Mouse (Mus musculus): ENCODE data around the gene Npepps. TPM values are rescaled to one million over a fixed set of nuclear protein-coding genes. Genes with fewer than 3 reads are reported as not detected.
A peak's percentile ranks its signal among the peaks of the same experiment; 100 is the strongest.
"Not testable (repeated sequence)": the region's sequence is repeated elsewhere in the genome, so short reads cannot be mapped to it uniquely, and the experiment has no call there.

Npepps gene
- polyA plus RNA-seq (2014; fragmentation: Nextera tagmentation; extraction: Ambion mirVana) = 92.6 and 101 TPM in 2 replicates

DNA sequence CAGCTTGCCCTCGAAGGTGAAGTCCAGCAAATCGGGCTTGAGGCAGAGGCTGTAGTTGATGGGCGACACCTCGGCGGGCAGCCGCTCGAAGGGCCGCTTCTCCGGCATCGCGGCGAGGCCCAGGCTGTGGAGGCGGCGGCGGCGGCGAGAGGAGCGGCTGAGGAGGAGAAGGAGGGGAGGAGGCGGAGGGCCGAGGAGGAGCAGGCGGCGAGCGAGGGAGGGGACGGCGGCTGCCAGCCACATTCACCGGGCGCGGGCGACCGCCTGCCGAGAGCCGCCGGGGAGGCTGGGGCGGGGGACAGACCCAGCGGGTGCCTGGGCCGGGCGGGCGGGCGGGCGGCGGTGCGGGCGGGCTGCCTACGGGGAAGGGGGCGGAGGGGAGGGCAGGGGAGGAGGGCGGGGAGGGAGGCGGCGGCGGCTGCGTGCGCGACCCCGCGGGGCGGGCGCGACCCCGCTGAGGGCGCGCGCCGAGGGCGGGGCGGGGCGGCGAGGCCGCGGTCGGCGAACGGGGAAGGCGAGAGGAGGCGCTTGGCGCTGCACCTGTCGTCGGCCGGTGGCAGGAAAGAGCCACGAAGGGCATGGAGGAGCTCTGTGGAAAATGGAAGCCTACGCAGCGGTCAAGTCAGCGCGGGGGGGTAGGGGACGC is at the start of gene Npepps:
Gene Npepps (minus strand): TSS at position 423 of the 646 bp plus-strand sequence.
- H3K9ac ChIP-seq (ENCODE audit: low read length) = peak within 1 kb of the TSS; percentile 98
- ATAC-seq (ENCODE audit: low FRiP score) = peak; percentile 75
- peak within 1 kb of the TSS; percentile 99 for H3K4me3 ChIP-seq (ENCODE audit: low read depth, low read length)
- H3K36me3 ChIP-seq (ENCODE audit: control insufficient read depth, insufficient read depth, low read length) = no peaks in the 10 kb centered on the region
- H3K27me3 ChIP-seq (ENCODE audit: control insufficient read depth, insufficient read depth, low read length) = no peaks in the 10 kb centered on the region
- DNase-seq (ENCODE audit: low spot score, missing footprints) = peak; percentile 98
- H3K9me3 ChIP-seq (ENCODE audit: control insufficient read depth, low read length) = no peaks in the 10 kb centered on the region
- WGBS = under 1% methylated on average over 61 of the region's 83 CpGs
- peaks cover 13% of the 10 kb centered on the region for H3K4me1 ChIP-seq (ENCODE audit: control insufficient read depth, insufficient read depth, low read length)
- peak within 1 kb of the TSS; percentile 98 for H3K27ac ChIP-seq (ENCODE audit: low read depth, low read length)
- H3K4me2 ChIP-seq = peak within 1 kb of the TSS; percentile 71

- Histone ChIP-seq H3K9me3 (ENCODE audit: control insufficient read depth, low read length) (no peaks in the 10 kb centered on the region), H3K4me3 (ENCODE audit: low read depth, low read length) (no peak overlapping the region), H3K4me2 (no peak overlapping the region), H3K9ac (ENCODE audit: low read length) (no peak overlapping the region), H3K27me3 (ENCODE audit: control insufficient read depth, insufficient read depth, low read length) (no peaks in the 10 kb centered on the region), H3K4me1 (ENCODE audit: control insufficient read depth, insufficient read depth, low read length) (no peaks in the 10 kb centered on the region), H3K36me3 (ENCODE audit: control insufficient read depth, insufficient read depth, low read length) (peaks cover 12% of the 10 kb centered on the region; the same call in 1 of the 2 replicates), H3K27ac (ENCODE audit: low read depth, low read length) (no peak overlapping the region)
- ATAC-seq (ENCODE audit: low FRiP score) (no peak), DNase-seq (ENCODE audit: low spot score, missing footprints) (peak; percentile 98)
- 32% methylated on average over 9 of the region's 9 CpGs for WGBS
Measured at GRCm38 (mm10) chr11:97328148-97328547, 47.7 kb upstream of the Npepps start.

DNA sequence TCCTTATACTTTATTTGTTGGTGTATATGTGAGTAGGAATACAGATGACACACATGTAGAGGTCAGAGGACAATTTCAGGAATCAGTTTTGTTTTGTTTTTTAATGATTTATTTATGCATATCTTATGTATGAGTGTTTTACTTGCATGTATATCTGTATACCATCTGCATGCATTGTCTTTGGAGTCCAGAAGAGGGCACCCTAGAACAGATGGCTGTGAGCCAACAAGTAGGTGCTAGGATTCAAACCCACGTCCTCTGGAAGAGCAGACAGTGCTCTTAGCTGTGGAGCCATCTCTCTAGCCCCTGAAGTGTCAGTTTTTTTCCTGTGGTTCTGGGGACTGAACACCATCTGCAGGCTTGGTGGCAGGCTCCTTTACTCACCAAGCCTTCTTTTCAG is 44.8 kb upstream of the Npepps start:
- 84% methylated on average over 1 of the region's 1 CpGs for WGBS
- H3K36me3 ChIP-seq (ENCODE audit: control insufficient read depth, insufficient read depth, low read length) = peaks cover 12% of the 10 kb centered on the region; the same call in 1 of the 2 replicates
- ATAC-seq (ENCODE audit: low FRiP score) = no peak

DNA sequence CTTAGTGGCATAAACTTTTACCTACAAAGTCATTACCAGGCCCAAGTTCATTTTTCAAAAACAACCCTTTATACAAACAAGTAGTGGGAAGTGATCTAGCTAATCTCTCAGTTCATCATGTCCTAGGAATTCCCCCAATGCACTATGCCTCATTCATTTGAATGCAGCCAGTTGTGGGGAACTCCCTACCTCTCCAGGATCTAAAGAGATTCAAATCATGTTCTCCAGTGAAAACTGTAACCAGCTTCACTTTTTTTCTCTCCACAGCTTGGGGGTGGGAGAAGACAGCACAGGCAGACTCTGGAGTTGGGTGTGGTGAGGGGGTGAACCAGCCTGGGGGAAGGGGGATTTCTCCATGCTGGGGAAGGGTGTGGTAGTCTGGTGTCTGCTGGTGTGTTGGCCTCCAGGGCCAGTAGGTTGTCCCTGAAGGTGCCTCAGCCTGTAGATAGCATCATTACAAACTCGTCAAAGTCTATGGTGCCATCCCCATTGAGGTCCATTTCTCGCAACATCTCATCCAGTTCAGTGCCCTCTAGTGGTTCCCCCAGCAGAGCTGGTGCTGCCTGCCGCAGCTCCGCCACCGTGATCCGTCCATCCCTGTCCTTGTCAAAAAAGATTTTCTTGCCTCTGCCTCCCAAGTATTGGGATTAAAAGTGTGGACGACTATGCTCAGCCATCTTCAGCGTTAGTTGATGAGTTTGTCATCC is 41.6 kb upstream of the Npepps start:
- not testable (repeated sequence) for H3K27me3 ChIP-seq (ENCODE audit: control insufficient read depth, insufficient read depth, low read length)

More for the DNA sequence above, 44.8 kb upstream of the Npepps start:
- Histone ChIP-seq H3K4me2 (no peak overlapping the region), H3K9ac (ENCODE audit: low read length) (no peak overlapping the region), H3K9me3 (ENCODE audit: control insufficient read depth, low read length) (no peaks in the 10 kb centered on the region), H3K27me3 (ENCODE audit: control insufficient read depth, insufficient read depth, low read length) (no peaks in the 10 kb centered on the region), H3K27ac (ENCODE audit: low read depth, low read length) (no peak overlapping the region), H3K4me1 (ENCODE audit: control insufficient read depth, insufficient read depth, low read length) (no peaks in the 10 kb centered on the region), H3K4me3 (ENCODE audit: low read depth, low read length) (no peak overlapping the region)
- no peak for DNase-seq (ENCODE audit: low spot score, missing footprints)

DNA sequence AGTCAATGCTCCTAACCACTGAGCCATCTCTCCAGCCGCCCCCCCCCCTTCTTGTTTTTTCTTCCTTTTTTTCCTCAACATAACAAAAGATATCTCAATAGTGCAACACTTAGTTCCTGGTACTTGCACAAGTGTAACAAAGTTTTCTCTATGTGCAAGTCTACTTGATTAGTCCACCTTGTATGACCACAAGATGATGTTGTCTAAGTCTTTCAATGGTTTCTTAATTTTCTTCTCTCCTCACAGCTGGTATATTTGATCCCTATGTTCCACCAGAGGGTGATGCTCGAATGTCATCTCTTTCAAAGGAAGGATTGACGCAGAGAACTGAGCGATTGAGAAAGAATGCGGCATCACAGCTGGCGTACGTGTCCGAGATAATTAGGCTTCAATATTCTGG is 40.8 kb upstream of the Npepps start:
- H3K36me3 ChIP-seq (ENCODE audit: control insufficient read depth, insufficient read depth, low read length) = peaks cover 5% of the 10 kb centered on the region; the same call in 1 of the 2 replicates
- no peak overlapping the region for H3K4me3 ChIP-seq (ENCODE audit: low read depth, low read length)
- no peak overlapping the region for H3K9ac ChIP-seq (ENCODE audit: low read length)
- no peaks in the 10 kb centered on the region for H3K9me3 ChIP-seq (ENCODE audit: control insufficient read depth, low read length)
- DNase-seq (ENCODE audit: low spot score, missing footprints) = no peak
- 95% methylated on average over 8 of the region's 8 CpGs for WGBS
- ATAC-seq (ENCODE audit: low FRiP score) = no peak
- peaks cover 5% of the 10 kb centered on the region; the same call in 1 of the 2 replicates for H3K4me1 ChIP-seq (ENCODE audit: control insufficient read depth, insufficient read depth, low read length)
- no peak overlapping the region for H3K27ac ChIP-seq (ENCODE audit: low read depth, low read length)
- no peak overlapping the region for H3K4me2 ChIP-seq
- H3K27me3 ChIP-seq (ENCODE audit: control insufficient read depth, insufficient read depth, low read length) = no peaks in the 10 kb centered on the region

More for the DNA sequence above, 41.6 kb upstream of the Npepps start:
- not testable (repeated sequence) for H3K9me3 ChIP-seq (ENCODE audit: control insufficient read depth, low read length); H3K27ac ChIP-seq (ENCODE audit: low read depth, low read length); H3K4me1 ChIP-seq (ENCODE audit: control insufficient read depth, insufficient read depth, low read length); H3K4me3 ChIP-seq (ENCODE audit: low read depth, low read length); H3K9ac ChIP-seq (ENCODE audit: low read length); H3K36me3 ChIP-seq (ENCODE audit: control insufficient read depth, insufficient read depth, low read length); H3K4me2 ChIP-seq; DNase-seq (ENCODE audit: low spot score, missing footprints); ATAC-seq (ENCODE audit: low FRiP score)
- WGBS = 86% methylated on average over 8 of the region's 8 CpGs

GRCm38 (mm10) chr11:97315504-97316503 is 35.4 kb upstream of the Npepps start, which contains the start of gene Mrpl45:
Gene Mrpl45 (plus strand): TSS chr11:97315716.
- Histone ChIP-seq H3K36me3 (ENCODE audit: control insufficient read depth, insufficient read depth, low read length) (no peaks in the 10 kb centered on the region), H3K4me2 (peak within 1 kb of the TSS; percentile 44), H3K4me1 (ENCODE audit: control insufficient read depth, insufficient read depth, low read length) (peaks cover 10% of the 10 kb centered on the region; the same call in 1 of the 2 replicates), H3K4me3 (ENCODE audit: low read depth, low read length) (peak within 1 kb of the TSS; percentile 44), H3K27me3 (ENCODE audit: control insufficient read depth, insufficient read depth, low read length) (no peaks in the 10 kb centered on the region), H3K27ac (ENCODE audit: low read depth, low read length) (no peak within 1 kb of the TSS), H3K9me3 (ENCODE audit: control insufficient read depth, low read length) (no peaks in the 10 kb centered on the region), H3K9ac (ENCODE audit: low read length) (peak within 1 kb of the TSS; percentile 61)
- peak; percentile 100 for DNase-seq (ENCODE audit: low spot score, missing footprints)
- 1% methylated on average over 50 of the region's 50 CpGs for WGBS
- ATAC-seq (ENCODE audit: low FRiP score) = peak; percentile 95

DNA sequence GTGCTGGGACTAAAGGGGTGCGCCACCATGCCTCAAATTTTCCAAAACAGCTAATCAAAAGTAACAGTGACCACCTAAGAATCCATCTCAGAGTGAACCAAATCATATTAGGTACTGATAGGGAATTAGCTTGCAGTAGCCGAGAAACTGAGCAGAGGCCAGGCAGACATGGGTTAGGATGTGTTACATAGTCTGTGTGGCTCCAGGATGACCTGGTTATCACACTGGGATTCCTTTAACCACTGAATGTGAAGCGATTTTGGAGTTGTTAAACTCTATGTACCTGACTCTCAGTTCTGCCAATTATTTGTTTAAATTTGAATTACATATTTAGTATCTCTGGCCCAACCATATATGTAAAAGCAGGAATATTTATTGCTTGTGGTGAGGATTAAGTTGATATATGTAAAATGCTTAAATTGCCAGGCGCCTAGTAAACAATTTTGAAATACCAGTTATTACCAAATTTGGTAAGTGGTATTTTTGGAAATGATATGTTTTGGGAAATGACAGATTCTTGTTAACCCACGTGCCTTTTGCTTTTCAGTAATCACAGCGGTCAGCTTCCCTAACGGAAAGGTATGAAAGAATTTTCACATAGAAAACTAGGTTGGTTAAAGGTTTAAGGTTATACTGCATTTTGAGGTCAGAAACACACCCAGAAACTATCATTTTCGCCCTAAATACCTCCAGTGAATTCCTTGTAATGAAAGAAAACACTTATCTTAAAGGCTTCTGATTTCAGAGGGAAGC is 34.5 kb upstream of the Npepps start:
- Histone ChIP-seq H3K27ac (ENCODE audit: low read depth, low read length) (no peak overlapping the region), H3K36me3 (ENCODE audit: control insufficient read depth, insufficient read depth, low read length) (no peaks in the 10 kb centered on the region), H3K4me1 (ENCODE audit: control insufficient read depth, insufficient read depth, low read length) (peaks cover 14% of the 10 kb centered on the region; the same call in 1 of the 2 replicates), H3K4me3 (ENCODE audit: low read depth, low read length) (no peak overlapping the region; the same call in 1 of the 2 replicates), H3K27me3 (ENCODE audit: control insufficient read depth, insufficient read depth, low read length) (no peaks in the 10 kb centered on the region), H3K9me3 (ENCODE audit: control insufficient read depth, low read length) (no peaks in the 10 kb centered on the region), H3K4me2 (peak overlapping the region; percentile 14; the same call in 1 of the 2 replicates), H3K9ac (ENCODE audit: low read length) (no peak overlapping the region; the same call in 1 of the 2 replicates)
- DNase-seq (ENCODE audit: low spot score, missing footprints) = no peak
- WGBS = 54% methylated on average over 8 of the region's 8 CpGs
- no peak for ATAC-seq (ENCODE audit: low FRiP score)

GRCm38 (mm10) chr11:97314110-97314509 is 33.7 kb upstream of the Npepps start:
- no peaks in the 10 kb centered on the region for H3K9me3 ChIP-seq (ENCODE audit: control insufficient read depth, low read length)
- no peak overlapping the region for H3K4me2 ChIP-seq
- H3K4me3 ChIP-seq (ENCODE audit: low read depth, low read length) = no peak overlapping the region
- H3K36me3 ChIP-seq (ENCODE audit: control insufficient read depth, insufficient read depth, low read length) = no peaks in the 10 kb centered on the region
- no peaks in the 10 kb centered on the region for H3K27me3 ChIP-seq (ENCODE audit: control insufficient read depth, insufficient read depth, low read length)
- DNase-seq (ENCODE audit: low spot score, missing footprints) (no peak), ATAC-seq (ENCODE audit: low FRiP score) (no peak)
- peaks cover 17% of the 10 kb centered on the region for H3K4me1 ChIP-seq (ENCODE audit: control insufficient read depth, insufficient read depth, low read length)
- H3K27ac ChIP-seq (ENCODE audit: low read depth, low read length) = no peak overlapping the region
- WGBS = 84% methylated on average over 3 of the region's 3 CpGs
- H3K9ac ChIP-seq (ENCODE audit: low read length) = no peak overlapping the region

All from midbrain, embryonic 11.5 days (tissue).